Mouse (Mus musculus) embryo, embryonic 11.5 days (tissue): Measurements from ENCODE around the gene Gng12.
A peak's percentile ranks its signal among the peaks of the same experiment; 100 is the strongest.
"Not testable (repeated sequence)": the region's sequence is repeated elsewhere in the genome, so short reads cannot be mapped to it uniquely, and the experiment has no call there.

Source experiments
- DNase-seq: peaks from one replicate; pipeline ENCODE4 v3.0.0-alpha.2; 2012; ENCODE audit warnings: low read depth, low spot score

The Gng12 gene

GRCm38 (mm10) chr6:66955089-66955657 lies 59.0 kb downstream of the Gng12 start:
- no peak for DNase-seq

- DNase-seq = no peak
Measured at GRCm38 (mm10) chr6:66958466-66959235, 62.5 kb downstream of the Gng12 start.

DNA sequence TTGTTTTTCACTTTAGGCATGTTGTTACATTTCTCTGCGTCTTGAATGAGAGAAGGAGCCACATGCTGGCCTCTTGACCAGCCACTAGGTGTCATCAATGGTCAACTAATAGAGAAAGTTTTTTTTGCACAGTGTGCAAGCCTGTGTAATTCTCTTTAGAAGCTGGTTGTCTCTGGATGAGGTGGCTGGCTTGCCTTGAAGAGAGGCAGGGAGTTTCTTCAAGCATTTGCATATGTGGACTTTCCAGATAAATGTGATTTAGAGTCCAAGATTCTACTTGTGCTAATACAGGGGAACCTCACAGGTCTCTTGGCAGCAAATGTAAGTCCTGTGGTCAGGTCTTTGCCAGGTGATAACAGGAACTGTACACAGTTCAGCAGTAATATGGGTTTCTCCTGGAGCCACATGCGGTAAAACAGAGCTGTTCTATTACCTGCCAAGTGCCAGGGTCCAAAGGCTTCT lies 66.4 kb downstream of the Gng12 start:
- DNase-seq = peak; percentile 39

GRCm38 (mm10) chr6:66963068-66963467 lies 66.9 kb downstream of the Gng12 start:
- DNase-seq = no peak

- DNase-seq = not testable (repeated sequence)
Measured at GRCm38 (mm10) chr6:66963651-66964050, 67.5 kb downstream of the Gng12 start.

- no peak for DNase-seq
Measured at GRCm38 (mm10) chr6:66964222-66964621, 68.0 kb downstream of the Gng12 start.

GRCm38 (mm10) chr6:66965203-66965602 lies 69.0 kb downstream of the Gng12 start:
- no peak for DNase-seq

- DNase-seq = no peak
Measured at GRCm38 (mm10) chr6:66967788-66968187, 71.6 kb downstream of the Gng12 start.

DNA sequence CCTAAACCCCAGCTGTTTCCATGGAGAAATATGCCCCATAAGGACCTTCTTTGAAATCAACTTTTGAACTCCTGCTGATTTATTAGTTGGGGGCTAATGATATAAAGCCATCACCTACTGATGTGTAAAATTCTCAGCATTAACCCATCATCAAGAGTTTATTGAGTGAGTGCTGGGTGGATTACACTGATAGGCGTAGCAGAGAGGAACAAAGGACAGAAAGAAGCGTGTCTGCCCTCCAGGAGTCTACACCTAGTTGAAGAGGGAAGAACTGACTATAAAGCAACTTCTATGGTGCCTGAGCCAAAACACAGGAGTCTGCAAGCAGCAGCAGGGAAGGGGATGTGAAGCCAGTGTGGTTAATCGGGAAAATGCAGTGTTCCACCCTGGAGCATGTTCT lies 73.2 kb downstream of the Gng12 start:
- no peak for DNase-seq

GRCm38 (mm10) chr6:66972300-66972699 lies 76.1 kb downstream of the Gng12 start:
- DNase-seq = no peak

- DNase-seq = no peak
Measured at GRCm38 (mm10) chr6:66973180-66973579, 77.0 kb downstream of the Gng12 start.

- DNase-seq = no peak
Measured at GRCm38 (mm10) chr6:66975522-66975921, 79.3 kb downstream of the Gng12 start.

DNA sequence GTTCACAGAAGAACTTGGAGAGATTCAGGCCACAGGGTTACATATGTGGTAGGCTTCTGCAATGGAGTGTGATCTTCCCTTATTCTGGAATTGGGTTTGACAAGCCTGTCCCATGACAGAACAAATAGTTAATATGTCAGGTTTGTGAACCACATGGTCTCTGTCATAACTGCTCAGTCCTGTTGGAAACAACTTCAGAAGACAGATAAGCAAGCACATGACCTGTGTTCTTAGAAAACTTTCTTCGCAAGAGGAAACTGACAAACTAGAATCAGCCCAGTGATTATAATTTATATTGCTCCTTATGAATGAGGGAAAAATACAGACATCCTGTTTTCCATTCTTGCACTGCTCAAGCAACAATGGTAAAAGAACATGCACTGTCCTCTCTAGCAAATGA lies 83.0 kb downstream of the Gng12 start:
- no peak for DNase-seq

GRCm38 (mm10) chr6:66980040-66980439 lies 83.8 kb downstream of the Gng12 start:
- no peak for DNase-seq

- no peak for DNase-seq
Measured at GRCm38 (mm10) chr6:66981366-66981765, 85.2 kb downstream of the Gng12 start.

DNA sequence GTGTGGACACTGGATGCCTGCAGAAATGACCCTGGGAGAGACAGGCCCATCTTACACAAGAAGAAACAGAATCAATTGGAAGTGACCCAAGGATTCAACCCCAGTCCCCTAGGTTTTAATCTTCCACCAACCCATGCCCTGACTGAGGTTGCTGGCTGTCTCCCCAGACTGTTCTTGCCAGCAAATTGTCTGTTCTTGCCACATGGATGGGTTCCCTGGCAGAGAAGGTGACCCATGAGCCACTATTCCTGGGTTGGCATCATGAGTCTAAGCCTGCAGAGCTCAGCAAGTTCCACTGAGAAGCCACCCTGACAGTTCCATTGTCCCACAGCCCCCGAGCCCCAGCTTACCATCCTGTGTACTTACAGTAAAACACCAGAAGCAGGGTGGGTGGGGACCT lies 85.7 kb downstream of the Gng12 start:
- DNase-seq = no peak

GRCm38 (mm10) chr6:66984079-66984478 lies 87.9 kb downstream of the Gng12 start:
- DNase-seq = no peak

GRCm38 (mm10) chr6:66984672-66985071 lies 88.5 kb downstream of the Gng12 start:
- DNase-seq = no peak

- no peak for DNase-seq
Measured at GRCm38 (mm10) chr6:66985500-66985899, 89.3 kb downstream of the Gng12 start.

- DNase-seq = no peak
Measured at GRCm38 (mm10) chr6:66986063-66986462, 89.9 kb downstream of the Gng12 start.

DNA sequence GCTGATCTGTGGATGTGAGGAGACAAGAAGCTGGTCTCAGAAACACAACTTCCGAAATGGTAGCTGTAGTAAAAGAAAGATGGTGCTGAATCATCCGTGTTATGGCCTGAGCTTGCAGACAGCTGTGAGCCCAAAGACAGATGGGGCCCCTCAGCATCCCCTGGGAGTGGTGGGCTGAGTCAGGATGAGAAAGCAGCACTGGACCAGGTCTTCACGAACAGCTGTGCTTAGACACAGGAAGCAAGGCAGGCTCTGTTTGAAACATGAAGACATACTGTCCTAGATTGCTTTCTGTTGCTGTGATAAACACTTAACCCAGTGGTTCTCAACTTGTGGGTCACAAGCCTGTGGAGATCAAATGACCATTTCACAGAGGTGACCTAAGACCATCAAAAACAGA lies 91.4 kb downstream of the Gng12 start:
- DNase-seq = no peak

DNA sequence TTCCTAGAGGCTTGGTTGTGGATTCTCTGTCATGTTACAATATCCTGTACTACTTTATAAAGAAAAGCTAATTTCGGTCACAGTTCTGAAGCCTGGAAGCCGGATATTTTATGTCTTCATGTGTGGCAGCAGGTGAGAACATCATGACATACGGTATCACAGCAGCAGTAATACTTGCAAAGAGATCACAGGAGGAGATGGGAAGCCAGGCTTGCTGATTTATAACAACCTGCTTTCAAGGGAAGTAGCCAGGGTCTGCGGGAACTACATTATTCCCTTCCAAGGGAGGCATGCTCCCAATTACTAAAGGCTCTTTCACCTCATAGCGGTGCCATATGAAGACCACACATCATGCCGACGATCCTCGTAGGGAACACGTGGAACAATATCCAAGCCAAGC lies 92.2 kb downstream of the Gng12 start:
- no peak for DNase-seq

DNA sequence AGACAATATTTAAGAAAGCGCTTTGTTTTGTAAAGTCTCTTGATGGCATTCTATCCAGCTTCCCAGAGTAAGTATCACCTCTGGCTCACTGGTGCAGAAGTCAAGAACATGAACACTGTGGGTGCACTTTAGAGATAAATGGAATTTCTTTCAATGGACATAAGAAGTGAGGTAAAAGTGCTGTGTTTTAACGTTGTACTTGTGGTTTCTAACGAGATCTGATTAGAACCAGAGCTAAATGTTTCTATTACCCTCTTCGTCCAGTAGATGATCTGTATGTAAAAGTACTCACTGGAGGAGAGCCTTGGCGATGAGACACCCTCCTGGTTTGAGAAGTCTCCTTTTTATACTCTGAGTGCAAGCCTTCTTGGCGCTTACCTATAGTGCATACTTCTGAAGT lies 92.8 kb downstream of the Gng12 start:
- no peak for DNase-seq
